ENCODE assay signal across 8 mouse cellular contexts in genomic region chr1:133434756-133435112, GRCm38 (mm10). TPM values are rescaled to one million over a fixed set of nuclear protein-coding genes. Genes with fewer than 3 reads are reported as not detected.
DNase-seq lines count a peak whose midpoint lies in the region; ATAC-seq lines count a peak whose summit lies in the region.

No protein-coding gene starts in this region.

- H3K36me3 ChIP-seq in lung, embryonic 16.5 days (ENCODE audit: control insufficient read depth, insufficient read depth, low read length): no peaks in the 10 kb centered on the region
- H3K36me3 ChIP-seq in limb, embryonic 10.5 days: no peaks in the 10 kb centered on the region
- H3K36me3 ChIP-seq in stomach, embryonic 14.5 days (ENCODE audit: control insufficient read depth, insufficient read depth, low read length): no peaks in the 10 kb centered on the region

- peak overlapping the region; percentile 41 for H3K4me3 ChIP-seq in lung, embryonic 16.5 days (ENCODE audit: low read length)
- H3K4me3 ChIP-seq in limb, embryonic 10.5 days: peak overlapping the region; percentile 42
- H3K4me3 ChIP-seq in stomach, embryonic 14.5 days (ENCODE audit: low read depth, low read length): peak overlapping the region; percentile 16

- 0 out of 2 replicates have a peak, but pooled peaks cover 2% of the 10 kb centered on the region for H3K9me3 ChIP-seq in lung, embryonic 16.5 days (ENCODE audit: control insufficient read depth, low read length)
- 0 out of 2 replicates have a peak, but pooled peaks cover 2% of the 10 kb centered on the region for H3K9me3 ChIP-seq in limb, embryonic 10.5 days (replicated peaks)
- no peaks in the 10 kb centered on the region for H3K9me3 ChIP-seq in stomach, embryonic 14.5 days (ENCODE audit: control insufficient read depth, low read depth, low read length)

- H3K4me2 ChIP-seq in lung, embryonic 16.5 days (ENCODE audit: low read depth, low read length): peak overlapping the region; percentile 58
- peak overlapping the region; percentile 43 for H3K4me2 ChIP-seq in stomach, embryonic 14.5 days (replicated peaks; ENCODE audit: low read depth, low read length)

- peak overlapping the region; percentile 23; the same call in 1 of the 2 replicates for H3K27ac ChIP-seq in lung, embryonic 16.5 days (ENCODE audit: low read length)
- H3K27ac ChIP-seq in limb, embryonic 10.5 days: peak overlapping the region; percentile 81
- H3K27ac ChIP-seq in stomach, embryonic 14.5 days (ENCODE audit: low read length): peak overlapping the region; percentile 10; the same call in 1 of the 2 replicates

- WGBS in lung, embryonic 16.5 days: 17% methylated on average over 10 of the region's 10 CpGs
- WGBS in limb, embryonic 10.5 days: 15% methylated on average over 10 of the region's 10 CpGs
- 26% methylated on average over 10 of the region's 10 CpGs for WGBS in stomach, embryonic 14.5 days

- H3K27me3 ChIP-seq in lung, embryonic 16.5 days (ENCODE audit: control insufficient read depth, insufficient read depth, low read depth, low read length): no peaks in the 10 kb centered on the region
- no peaks in the 10 kb centered on the region for H3K27me3 ChIP-seq in limb, embryonic 10.5 days (ENCODE audit: low read depth, poor library complexity, severe bottlenecking)
- H3K27me3 ChIP-seq in stomach, embryonic 14.5 days (ENCODE audit: control insufficient read depth, insufficient read depth, low read length): no peaks in the 10 kb centered on the region

- ATAC-seq in lung, embryonic 16.5 days (ENCODE audit: low read depth): peak; percentile 27
- ATAC-seq in stomach, embryonic 14.5 days (ENCODE audit: insufficient number of reproducible peaks, insufficient read depth, low FRiP score, low read depth): no peak

- H3K4me1 ChIP-seq in lung, embryonic 16.5 days (replicated peaks; ENCODE audit: control insufficient read depth, insufficient read depth, low read length): peaks cover 13% of the 10 kb centered on the region
- peaks cover 26% of the 10 kb centered on the region for H3K4me1 ChIP-seq in limb, embryonic 10.5 days
- H3K4me1 ChIP-seq in stomach, embryonic 14.5 days (ENCODE audit: control insufficient read depth, insufficient read depth, low read length): 0 out of 2 replicates have a peak, but pooled peaks cover 3% of the 10 kb centered on the region

- DNase-seq in embryo, embryonic 10 days (ENCODE audit: low spot score): peak; percentile 53
- no peak for DNase-seq in embryo, embryonic 9.5 days (ENCODE audit: extremely low spot score)
- no peak for DNase-seq in lung, postnatal 14 days
- peak; percentile 58 for DNase-seq in limb, embryonic 10.5 days (ENCODE audit: low spot score)
- DNase-seq in layer of hippocampus, adult 9-11 months: no peak
- DNase-seq in kidney, adult 11 months: no peak

- H3K9ac ChIP-seq in lung, embryonic 16.5 days (ENCODE audit: low read length): peak overlapping the region; percentile 61
- no peak overlapping the region for H3K9ac ChIP-seq in stomach, embryonic 14.5 days (replicated peaks; ENCODE audit: low read depth, low read length)

RNA-seq across cellular contexts. Expression of gene Sox13, which starts 10.6 kb away (rescaled TPM):
- 6.1 and 6.7 TPM in 2 replicates for polyA plus RNA-seq in lung, embryonic 16.5 days (2015; fragmentation: Nextera tagmentation; extraction: Ambion mirVana)
- polyA plus RNA-seq in limb, embryonic 10.5 days (2016; fragmentation: Nextera tagmentation; extraction: Ambion mirVana): 10.3 and 12.9 TPM in 2 replicates
- 8.2 and 8.5 TPM in 2 replicates for polyA plus RNA-seq in stomach, embryonic 14.5 days (2014; fragmentation: Nextera tagmentation; extraction: Ambion mirVana)

Comparison
In these comparisons a context has a peak if more than half of its experiments do, and no peak if none do; other contexts are left out.
1. DNase-seq: peak in embryo, embryonic 10 days (single experiment) and limb, embryonic 10.5 days (single experiment); none in embryo, embryonic 9.5 days (single experiment), lung, postnatal 14 days (single experiment), layer of hippocampus, adult 9-11 months (single experiment) and kidney, adult 11 months (single experiment).
2. H3K27ac ChIP-seq: peak in every context shown above with its lines; median percentile 81 in limb, embryonic 10.5 days; 23 in lung, embryonic 16.5 days; 10 in stomach, embryonic 14.5 days.
3. Peak in every context shown above with its lines, with median percentiles within 50 percentile points of each other: H3K4me3 ChIP-seq.